Mouse (Mus musculus) thymus, adult 2 months (tissue): ENCODE results near the gene Ppy.

Experiments used
- CTCF ChIP-seq: fragments of 200-500 bp; IDR thresholded peaks from 2 replicates; pipeline ENCODE4 v1.5.1; 2012; ENCODE audit warnings: mild to moderate bottlenecking, control low read depth, low read length, moderate library complexity, borderline replicate concordance; ENCODE audit not compliant: control insufficient read depth, poor library complexity, insufficient read depth; ENCODE audit errors: extremely low read depth
- POLR2A ChIP-seq: fragments of 200-500 bp; IDR thresholded peaks from 2 replicates; pipeline ENCODE4 v1.6.1; 2012; ENCODE audit warnings: mild to moderate bottlenecking, low read length, control low read depth, moderate library complexity; ENCODE audit not compliant: control insufficient read depth, poor library complexity, insufficient read depth; ENCODE audit errors: extremely low read depth

GRCm38 (mm10) chr11:102144957-102145470 lies 43.9 kb upstream of the Ppy start:
- TF ChIP-seq CTCF (no peak), POLR2A (no peak)
